ENCODE assay signal across 16 mouse cellular contexts in the genomic region with DNA sequence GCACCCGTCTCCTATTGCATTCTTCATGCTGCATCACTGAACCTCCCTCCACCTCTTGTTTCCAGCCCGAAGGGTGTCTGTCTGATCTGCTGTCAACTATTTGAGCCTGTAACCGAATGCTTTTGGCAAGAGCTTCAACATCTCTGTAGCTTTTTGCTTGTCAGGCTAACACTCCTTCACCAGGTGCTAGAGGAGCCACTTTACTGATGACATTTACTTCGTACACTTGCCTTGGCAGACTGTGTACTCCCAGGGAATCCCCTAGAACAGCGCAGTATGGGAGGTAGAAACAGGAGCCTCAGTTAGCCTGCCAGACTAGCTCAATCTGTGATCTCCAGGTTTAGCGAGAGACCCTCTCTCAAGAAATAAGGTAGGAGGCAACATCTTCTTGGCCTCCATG.
"Had no signal": no experiment of that assay in that cellular context is flagged by ENCODE, and none has a peak within 500 bp of the region (broad histone marks: within the 10 kb centered on the region; RNA-seq: fewer than 3 reads in every experiment).

No protein-coding gene starts in this region.

- H3K9me3 ChIP-seq: lung, embryonic 15.5 days; megakaryocyte, embryonic 14.5 days; midbrain, embryonic 13.5 days; midbrain, embryonic 15.5 days; neural tube, embryonic 12.5 days had no signal

- H3K36me3 ChIP-seq: lung, embryonic 15.5 days; midbrain, embryonic 13.5 days; midbrain, embryonic 15.5 days; neural tube, embryonic 12.5 days had no signal

- H3K27me3 ChIP-seq: neural tube, embryonic 12.5 days had no signal

- H3K4me3 ChIP-seq: lung, embryonic 15.5 days; megakaryocyte, embryonic 14.5 days; midbrain, embryonic 13.5 days; midbrain, embryonic 15.5 days; neural tube, embryonic 12.5 days had no signal

- H3K4me1 ChIP-seq: lung, embryonic 15.5 days; megakaryocyte, embryonic 14.5 days; midbrain, embryonic 13.5 days; midbrain, embryonic 15.5 days; neural tube, embryonic 12.5 days had no signal

- ATAC-seq: lung, postnatal 0 days; midbrain, embryonic 13.5 days; midbrain, embryonic 15.5 days had no signal

- H3K27ac ChIP-seq: lung, embryonic 15.5 days; macrophage; midbrain, embryonic 13.5 days; midbrain, embryonic 15.5 days; neural tube, embryonic 12.5 days had no signal

- H3K4me2 ChIP-seq: lung, embryonic 15.5 days; midbrain, embryonic 11.5 days; midbrain, embryonic 13.5 days; midbrain, embryonic 15.5 days; neural tube, embryonic 12.5 days had no signal

- DNase-seq: lung, adult 2 months; lung, postnatal 14 days; lung, postnatal 36 days; right cerebral cortex, postnatal 14 days; spleen, adult 18-20 months; thymus, adult 18-20 months; thymus, postnatal 14 days; thymus, postnatal 36 days had no signal

- H3K9ac ChIP-seq: lung, embryonic 15.5 days; midbrain, embryonic 13.5 days; midbrain, embryonic 15.5 days; neural tube, embryonic 12.5 days had no signal
